Mouse (Mus musculus) neural tube, embryonic 12.5 days (tissue): ENCODE measurements at regions not wholly inside any gene's neighbourhood (a gene's known extent, or its start where the extent isn't known, plus 50 kb on each side); places are given as distances from the start of the nearest gene placed in this dataset.

ENCODE experiments used
- ATAC-seq: fragments of 200-750 bp; cut with Nextera tagmentation; 2 replicates; pipeline ENCODE4 v1.8.0; 2017; ENCODE audit warnings: low read depth, mild to moderate bottlenecking, moderate TSS enrichment, moderate library complexity; ENCODE audit not compliant: low FRiP score
- H3K27ac ChIP-seq: fragments of 300-500 bp; sonication (generic); 2 replicates; pipeline ENCODE4 v1.5.1; 2016
- H3K27me3 ChIP-seq: fragments of 300-500 bp; sonication (generic); replicated peaks from 2 replicates; pipeline ENCODE4 v1.6.1; 2016; ENCODE audit warnings: mild to moderate bottlenecking
- H3K36me3 ChIP-seq: fragments of 300-500 bp; sonication (generic); 2 replicates; pipeline ENCODE4 v1.6.1; 2016; ENCODE audit warnings: mild to moderate bottlenecking
- H3K4me1 ChIP-seq: fragments of 300-500 bp; sonication (generic); 2 replicates; pipeline ENCODE4 v1.6.1; 2016
- H3K4me2 ChIP-seq: fragments of 300-500 bp; sonication (generic); replicated peaks from 2 replicates; pipeline ENCODE4 v1.6.1; 2016; ENCODE audit warnings: mild to moderate bottlenecking
- H3K4me3 ChIP-seq: fragments of 300-500 bp; sonication (generic); 2 replicates; pipeline ENCODE4 v1.5.1; 2016
- H3K9ac ChIP-seq: fragments of 300-500 bp; sonication (generic); 2 replicates; pipeline ENCODE4 v1.6.1; 2016; ENCODE audit warnings: mild to moderate bottlenecking
- H3K9me3 ChIP-seq: fragments of 300-500 bp; sonication (generic); 2 replicates; pipeline ENCODE4 v1.6.1; 2016; ENCODE audit warnings: mild to moderate bottlenecking
- WGBS: fragments of 180-500 bp; shearing (Covaris S2); methylation state at CpG from one replicate; pipeline ENCODE4 v1.1.7; 2016; 5-methylcytosine and 5-hydroxymethylcytosine counted together

- Histone ChIP-seq H3K9ac (no peak overlapping the region), H3K27ac (no peak overlapping the region), H3K4me2 (no peak overlapping the region), H3K27me3 (no peaks in the 10 kb centered on the region), H3K9me3 (no peaks in the 10 kb centered on the region), H3K4me3 (no peak overlapping the region), H3K36me3 (no peaks in the 10 kb centered on the region), H3K4me1 (no peaks in the 10 kb centered on the region)
- WGBS, result 68% methylated on average over 5 of the region's 5 CpGs
- no peak for ATAC-seq
Observed at GRCm38 (mm10) chr12:27619616-27620015, 277.2 kb upstream of the Sox11 start.

DNA sequence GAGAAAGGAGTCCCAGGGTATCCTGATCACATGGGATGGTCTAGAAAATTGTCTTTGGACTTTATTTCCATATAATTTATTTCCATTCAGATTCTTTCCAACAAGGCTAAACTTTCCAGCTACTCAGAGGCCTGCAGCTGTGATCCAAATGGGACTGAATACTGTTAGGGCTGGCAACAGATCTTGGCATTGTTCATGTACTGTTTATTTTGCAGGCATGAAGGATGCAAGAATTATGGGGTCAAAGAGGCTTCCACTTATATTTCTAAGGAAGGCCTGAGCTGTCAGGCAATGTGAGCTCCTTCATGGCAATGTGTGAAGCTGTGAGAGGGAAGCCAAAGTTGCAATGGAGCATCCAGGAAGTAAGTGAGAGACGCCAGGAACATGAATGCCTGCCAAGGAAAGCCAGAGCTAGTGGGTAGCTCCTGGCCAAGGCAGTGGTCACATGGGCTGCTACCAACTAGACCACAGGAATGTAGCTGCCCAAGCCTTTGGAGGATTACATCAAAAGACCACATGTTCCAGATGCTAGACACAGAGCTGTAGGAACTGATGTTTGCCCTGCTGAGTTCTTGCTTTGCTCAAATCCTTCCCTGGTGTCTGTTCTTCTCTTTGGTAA lies 261.8 kb upstream of the Sox11 start:
- H3K4me3 ChIP-seq, result no peak overlapping the region
- ATAC-seq, result no peak
- H3K36me3 ChIP-seq, result no peaks in the 10 kb centered on the region

DNA sequence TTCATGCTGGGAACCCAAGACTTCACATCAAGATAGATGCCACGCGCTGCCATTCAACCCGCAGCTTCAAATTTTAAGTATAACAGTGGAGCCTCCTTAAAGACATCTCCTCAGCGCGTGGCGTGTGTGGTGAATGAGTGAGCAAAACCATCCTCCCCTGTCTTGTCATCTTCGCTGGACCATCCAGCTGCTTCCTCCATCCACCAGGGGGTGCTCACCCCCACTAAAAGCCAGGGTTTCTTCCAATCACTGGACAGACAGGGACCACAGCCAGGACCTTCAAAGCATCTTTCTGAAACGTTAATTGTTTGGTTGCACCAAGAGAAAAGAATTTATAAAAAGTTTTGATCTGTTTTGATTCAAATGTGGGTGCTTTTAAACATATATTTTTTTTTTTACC lies 256.8 kb upstream of the Sox11 start:
- H3K9ac ChIP-seq, result no peak overlapping the region
- 37% methylated on average over 8 of the region's 8 CpGs for WGBS
- no peak overlapping the region for H3K4me2 ChIP-seq
- H3K4me3 ChIP-seq, result no peak overlapping the region
- 0 out of 2 replicates have a peak, but pooled peaks cover 7% of the 10 kb centered on the region for H3K9me3 ChIP-seq
- H3K4me1 ChIP-seq, result 0 out of 2 replicates have a peak, but pooled peaks cover 4% of the 10 kb centered on the region
- no peak for ATAC-seq
- H3K27me3 ChIP-seq, result no peaks in the 10 kb centered on the region
- H3K27ac ChIP-seq, result no peak overlapping the region
- no peaks in the 10 kb centered on the region for H3K36me3 ChIP-seq

More for the DNA sequence above, 261.8 kb upstream of the Sox11 start:
- Histone ChIP-seq H3K27ac (no peak overlapping the region), H3K27me3 (no peaks in the 10 kb centered on the region), H3K4me1 (no peaks in the 10 kb centered on the region), H3K4me2 (no peak overlapping the region), H3K9me3 (0 out of 2 replicates have a peak, but pooled peaks cover 7% of the 10 kb centered on the region), H3K9ac (no peak overlapping the region)
- WGBS, result 67% methylated on average over 1 of the region's 1 CpGs

- Histone ChIP-seq H3K4me1 (0 out of 2 replicates have a peak, but pooled peaks cover 4% of the 10 kb centered on the region), H3K27ac (no peak overlapping the region), H3K36me3 (no peaks in the 10 kb centered on the region), H3K4me3 (no peak overlapping the region), H3K9me3 (0 out of 2 replicates have a peak, but pooled peaks cover 1% of the 10 kb centered on the region), H3K27me3 (no peaks in the 10 kb centered on the region), H3K9ac (no peak overlapping the region), H3K4me2 (no peak overlapping the region)
- ATAC-seq, result no peak
- 57% methylated on average over 7 of the region's 7 CpGs for WGBS
Observed at GRCm38 (mm10) chr12:27597878-27598277, 255.5 kb upstream of the Sox11 start.

DNA sequence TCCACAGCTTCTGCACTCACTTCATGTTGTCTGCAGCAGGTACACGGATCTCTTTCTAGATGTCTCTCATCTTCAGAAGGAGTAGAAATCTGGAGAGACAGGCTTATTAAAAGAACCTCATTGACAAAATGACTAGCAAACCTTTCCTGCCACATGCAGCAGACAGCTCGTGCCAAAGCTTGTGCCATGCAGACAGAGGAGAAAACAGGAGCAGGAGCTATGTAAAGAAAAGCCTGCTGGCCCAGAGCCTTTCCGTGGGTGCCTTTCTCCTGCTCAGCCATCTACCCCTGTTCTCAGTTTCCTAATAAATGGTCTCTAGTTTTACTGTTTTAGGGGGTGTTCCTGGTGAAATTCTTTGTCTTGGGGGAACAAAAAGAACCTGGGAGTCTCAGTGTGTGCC lies 254.9 kb upstream of the Sox11 start:
- Histone ChIP-seq H3K27me3 (no peaks in the 10 kb centered on the region), H3K4me2 (no peak overlapping the region), H3K4me1 (0 out of 2 replicates have a peak, but pooled peaks cover 4% of the 10 kb centered on the region), H3K27ac (no peak overlapping the region), H3K4me3 (no peak overlapping the region), H3K9me3 (no peaks in the 10 kb centered on the region), H3K36me3 (no peaks in the 10 kb centered on the region), H3K9ac (no peak overlapping the region)
- no peak for ATAC-seq
- 58% methylated on average over 3 of the region's 3 CpGs for WGBS

DNA sequence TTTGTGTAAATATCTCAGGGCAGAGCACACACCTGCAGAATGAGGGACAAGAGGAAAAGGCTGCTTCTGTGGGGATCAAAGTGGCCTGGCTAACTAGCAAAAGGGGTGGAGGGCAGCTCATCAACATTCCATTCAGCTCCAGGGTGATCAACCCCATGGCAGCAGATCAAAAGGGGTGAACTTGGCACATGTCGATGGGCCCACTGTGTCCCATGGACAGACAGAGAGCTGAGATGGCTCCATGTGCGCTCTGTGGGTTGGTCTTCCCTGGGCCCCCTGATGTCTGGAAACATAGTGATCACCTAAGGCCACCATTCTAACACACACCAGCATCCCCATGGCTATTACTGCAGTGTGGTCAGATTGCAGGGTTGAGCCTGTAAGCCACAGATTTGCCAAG lies 253.2 kb upstream of the Sox11 start:
- H3K4me3 ChIP-seq, result no peak overlapping the region
- 72% methylated on average over 2 of the region's 2 CpGs for WGBS

DNA sequence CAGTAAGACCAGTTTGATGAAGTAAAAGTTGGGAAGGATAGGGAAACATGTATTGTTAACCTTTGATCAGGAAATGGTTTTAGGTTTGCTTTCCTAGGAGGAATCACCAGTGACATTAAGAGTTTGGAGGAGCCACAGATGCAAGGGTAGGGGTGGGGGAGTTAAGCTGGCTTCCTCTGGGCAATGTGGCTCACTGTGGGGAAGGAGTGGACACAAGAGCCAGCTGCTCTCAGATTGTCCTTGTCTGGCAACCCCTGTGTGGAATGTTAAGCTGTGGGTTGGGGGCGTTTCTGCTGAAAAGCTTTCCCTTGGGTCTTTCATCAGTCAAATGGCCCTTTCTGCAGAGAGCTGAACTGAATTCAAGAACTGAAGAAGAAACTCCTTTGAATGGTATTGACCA lies 251.1 kb upstream of the Sox11 start:
- 0 out of 2 replicates have a peak, but pooled peaks cover 4% of the 10 kb centered on the region for H3K4me1 ChIP-seq
- H3K36me3 ChIP-seq, result no peaks in the 10 kb centered on the region
- H3K9ac ChIP-seq, result no peak overlapping the region
- H3K4me2 ChIP-seq, result no peak overlapping the region
- no peak overlapping the region for H3K4me3 ChIP-seq
- H3K27me3 ChIP-seq, result no peaks in the 10 kb centered on the region
- ATAC-seq, result no peak
- WGBS, result 81% methylated on average over 1 of the region's 1 CpGs
- no peaks in the 10 kb centered on the region for H3K9me3 ChIP-seq
- no peak overlapping the region for H3K27ac ChIP-seq

More for the DNA sequence above, 253.2 kb upstream of the Sox11 start:
- no peak overlapping the region for H3K27ac ChIP-seq
- no peaks in the 10 kb centered on the region for H3K27me3 ChIP-seq
- H3K9me3 ChIP-seq, result no peaks in the 10 kb centered on the region
- no peak overlapping the region for H3K4me2 ChIP-seq
- H3K36me3 ChIP-seq, result no peaks in the 10 kb centered on the region
- H3K4me1 ChIP-seq, result 0 out of 2 replicates have a peak, but pooled peaks cover 4% of the 10 kb centered on the region
- ATAC-seq, result no peak
- H3K9ac ChIP-seq, result no peak overlapping the region

DNA sequence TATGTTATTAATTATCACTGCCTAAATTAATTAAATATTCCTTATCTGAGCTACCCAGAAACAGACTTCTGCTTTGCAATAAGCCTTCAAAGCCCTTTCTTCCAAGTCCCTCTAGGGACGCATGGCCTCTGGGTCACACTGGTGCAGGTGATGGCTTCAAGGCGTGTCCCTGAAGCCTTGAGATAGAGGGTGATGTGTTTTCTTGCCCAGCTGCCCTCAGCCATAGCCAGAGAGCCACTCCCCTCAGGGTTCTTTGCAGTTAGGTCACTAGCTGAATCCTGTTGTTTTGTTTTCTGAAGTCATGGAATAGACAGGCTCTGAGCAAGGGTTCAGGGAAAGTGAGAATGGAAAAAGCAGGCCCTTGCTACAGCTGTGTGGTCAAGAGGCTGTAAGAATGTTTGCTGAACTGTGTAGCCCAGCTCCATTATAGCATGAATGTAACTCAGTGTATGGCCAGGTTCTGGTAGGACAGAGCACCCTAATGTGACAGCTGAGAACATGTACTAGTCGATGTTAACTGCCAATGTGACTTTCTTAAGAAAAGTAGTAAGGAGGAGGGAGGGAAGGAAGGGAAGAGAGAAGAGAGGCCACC lies 233.8 kb upstream of the Sox11 start:
- peaks cover 14% of the 10 kb centered on the region for H3K4me1 ChIP-seq
- H3K9me3 ChIP-seq, result no peaks in the 10 kb centered on the region
- 33% methylated on average over 3 of the region's 3 CpGs for WGBS
- no peaks in the 10 kb centered on the region for H3K36me3 ChIP-seq
- no peak overlapping the region for H3K4me2 ChIP-seq
- no peak overlapping the region for H3K9ac ChIP-seq
- no peaks in the 10 kb centered on the region for H3K27me3 ChIP-seq
- no peak overlapping the region for H3K4me3 ChIP-seq
- H3K27ac ChIP-seq, result peak overlapping the region; percentile 54; the same call in 1 of the 2 replicates
- peak; percentile 88 for ATAC-seq

DNA sequence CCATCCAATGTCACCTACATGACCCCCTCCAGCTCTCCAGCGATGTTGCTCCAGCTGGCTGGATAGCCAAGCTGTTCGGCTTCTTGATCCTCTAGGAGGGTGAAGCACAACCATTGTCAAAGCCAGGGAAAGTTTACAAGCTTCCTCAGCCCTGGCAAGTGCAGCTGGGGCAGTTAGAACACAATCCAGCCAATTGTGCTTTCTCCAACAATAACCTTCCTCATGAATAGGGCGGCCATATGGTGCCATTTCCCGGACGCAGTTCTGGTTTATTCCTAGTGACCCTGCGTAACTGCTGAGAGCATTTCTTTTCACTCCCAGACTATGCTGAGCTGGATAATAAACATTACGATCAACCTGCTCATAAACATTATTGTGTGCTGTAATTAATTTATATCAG lies 233.3 kb upstream of the Sox11 start:
- Histone ChIP-seq H3K27me3 (no peaks in the 10 kb centered on the region), H3K9me3 (no peaks in the 10 kb centered on the region), H3K4me2 (no peak overlapping the region), H3K36me3 (no peaks in the 10 kb centered on the region), H3K4me3 (no peak overlapping the region), H3K27ac (peak overlapping the region; percentile 47; the same call in 1 of the 2 replicates), H3K9ac (no peak overlapping the region), H3K4me1 (peaks cover 14% of the 10 kb centered on the region)
- peak; percentile 87 for ATAC-seq
- 9% methylated on average over 7 of the region's 7 CpGs for WGBS

- Histone ChIP-seq H3K9me3 (no peaks in the 10 kb centered on the region), H3K4me3 (no peak overlapping the region), H3K36me3 (no peaks in the 10 kb centered on the region), H3K4me2 (peak overlapping the region; percentile 45), H3K9ac (no peak overlapping the region), H3K27me3 (no peaks in the 10 kb centered on the region), H3K27ac (peak overlapping the region; percentile 87), H3K4me1 (peaks cover 32% of the 10 kb centered on the region)
- no peak for ATAC-seq
- 44% methylated on average over 3 of the region's 3 CpGs for WGBS
Observed at GRCm38 (mm10) chr12:27567250-27567649, 224.9 kb upstream of the Sox11 start.

- peak; percentile 96 for ATAC-seq
- peak overlapping the region; percentile 27; the same call in 1 of the 2 replicates for H3K9ac ChIP-seq
- no peak overlapping the region for H3K4me3 ChIP-seq
- peak overlapping the region; percentile 87 for H3K27ac ChIP-seq
- H3K36me3 ChIP-seq, result no peaks in the 10 kb centered on the region
- H3K9me3 ChIP-seq, result no peaks in the 10 kb centered on the region
- H3K4me1 ChIP-seq, result peaks cover 32% of the 10 kb centered on the region
- WGBS, result 13% methylated on average over 8 of the region's 8 CpGs
- H3K4me2 ChIP-seq, result peak overlapping the region; percentile 45
- no peaks in the 10 kb centered on the region for H3K27me3 ChIP-seq
Observed at GRCm38 (mm10) chr12:27565965-27566507, 223.7 kb upstream of the Sox11 start.

GRCm38 (mm10) chr12:27564641-27565306 lies 222.4 kb upstream of the Sox11 start:
- ATAC-seq, result no peak

More at GRCm38 (mm10) chr12:27564641-27565306, 222.4 kb upstream of the Sox11 start:
- Histone ChIP-seq H3K9ac (peak overlapping the region; percentile 13; the same call in 1 of the 2 replicates), H3K9me3 (no peaks in the 10 kb centered on the region), H3K4me3 (no peak overlapping the region), H3K4me1 (peaks cover 32% of the 10 kb centered on the region), H3K4me2 (no peak overlapping the region), H3K27ac (peak overlapping the region; percentile 54), H3K27me3 (no peaks in the 10 kb centered on the region), H3K36me3 (no peaks in the 10 kb centered on the region)
- WGBS, result 35% methylated on average over 5 of the region's 5 CpGs
